Mouse (Mus musculus) MEL (cell line): Measurements from ENCODE around the gene Mthfd1l. TPM values are rescaled to one million over a fixed set of nuclear protein-coding genes. Genes with fewer than 3 reads are reported as not detected.

ENCODE experiments used
- DNase-seq: peaks from one replicate; pipeline ENCODE4 v3.0.0; 2011; ENCODE audit warnings: low read depth, low spot score
- H3K27ac ChIP-seq: 2 replicates; pipeline ENCODE4 v1.5.1; 2012; ENCODE audit warnings: low read depth, mild to moderate bottlenecking, control low read depth, low read length, moderate library complexity; ENCODE audit not compliant: control insufficient read depth
- H3K27me3 ChIP-seq, 2 experiments: fragments of 150-350 bp in 1 of 2; sonication (generic) in 1 of 2; 2 replicates each; pipeline ENCODE4 v1.6.1; 2012; ENCODE audit warnings: low read length in 2 of 2, mild to moderate bottlenecking in 2 of 2, improper control_type of control experiment in 1 of 2, moderate library complexity in 1 of 2; ENCODE audit not compliant: insufficient read depth in 2 of 2, control insufficient read depth in 1 of 2
- H3K36me3 ChIP-seq, 2 experiments: 2 replicates each; pipeline ENCODE4 v1.6.1; 2012 to 2014; ENCODE audit warnings: low read length in 2 of 2, improper control_type of control experiment in 1 of 2, inconsistent platforms in 1 of 2, mild to moderate bottlenecking in 1 of 2; ENCODE audit not compliant: insufficient read depth in 2 of 2, control insufficient read depth in 1 of 2
- H3K4me1 ChIP-seq, 2 experiments: fragments of 150-350 bp in 1 of 2; sonication (generic) in 1 of 2; 2 replicates each; pipeline ENCODE4 v1.6.1; 2012; ENCODE audit warnings: low read length in 2 of 2, improper control_type of control experiment in 1 of 2, mild to moderate bottlenecking in 1 of 2; ENCODE audit not compliant: insufficient read depth in 2 of 2, control insufficient read depth in 1 of 2
- H3K4me3 ChIP-seq, 2 experiments: fragments of 150-350 bp in 1 of 2; sonication (generic) in 1 of 2; 2 replicates each; pipeline ENCODE4 v1.5.1; 2012; ENCODE audit warnings: low read depth in 2 of 2, low read length in 2 of 2, mild to moderate bottlenecking in 2 of 2, moderate library complexity in 2 of 2, control low read depth in 1 of 2, improper control_type of control experiment in 1 of 2; ENCODE audit not compliant: control insufficient read depth in 1 of 2, insufficient read depth in 1 of 2
- H3K79me2 ChIP-seq: 2 replicates; pipeline ENCODE4 v1.6.1; 2012; ENCODE audit warnings: mild to moderate bottlenecking, low read length, moderate library complexity; ENCODE audit not compliant: control insufficient read depth, poor library complexity, insufficient read depth
- H3K9ac ChIP-seq: 2 replicates; pipeline ENCODE4 v1.6.1; 2012; ENCODE audit warnings: low read depth, mild to moderate bottlenecking, control low read depth, low read length, moderate library complexity; ENCODE audit not compliant: control insufficient read depth, poor library complexity, severe bottlenecking
- H3K9me3 ChIP-seq: fragments of 150-350 bp; sonication (generic); replicated peaks from 2 replicates; pipeline ENCODE4 v1.6.1; 2012; ENCODE audit warnings: mild to moderate bottlenecking, low read length, improper control_type of control experiment, moderate library complexity; ENCODE audit not compliant: insufficient read depth
- BHLHE40 ChIP-seq: IDR thresholded peaks from 2 replicates; pipeline ENCODE4 v1.6.1; 2012; ENCODE audit warnings: low read depth, mild to moderate bottlenecking, inconsistent platforms, low read length, improper control_type of control experiment, borderline replicate concordance
- CHD1 ChIP-seq: IDR thresholded peaks from 2 replicates; pipeline ENCODE4 v1.6.1; 2012; ENCODE audit warnings: low read depth, mild to moderate bottlenecking, inconsistent platforms, low read length, improper control_type of control experiment
- CTCF ChIP-seq, 3 experiments: IDR thresholded peaks in 2 of 3; conservative IDR thresholded peaks in 1 of 3; 2 replicates each; pipeline ENCODE4 v1.5.1; 2011 to 2012; ENCODE audit warnings: low read length in 3 of 3, low read depth in 2 of 3, mild to moderate bottlenecking in 2 of 3, improper control_type of control experiment in 1 of 3, inconsistent platforms in 1 of 3, mixed read lengths in 1 of 3, moderate library complexity in 1 of 3; ENCODE audit not compliant: control insufficient read depth in 1 of 3, insufficient read depth in 1 of 3, poor library complexity in 1 of 3, severe bottlenecking in 1 of 3
- ELF1 ChIP-seq: IDR thresholded peaks from 2 replicates; pipeline ENCODE4 v1.6.1; 2014; ENCODE audit warnings: low read depth, mild to moderate bottlenecking, inconsistent platforms, low read length, improper control_type of control experiment, moderate library complexity
- GABPA ChIP-seq: IDR thresholded peaks from 2 replicates; pipeline ENCODE4 v1.6.1; 2012; ENCODE audit warnings: low read depth, mild to moderate bottlenecking, inconsistent platforms, low read length, improper control_type of control experiment, moderate library complexity
- KAT2A ChIP-seq: conservative IDR thresholded peaks from 2 replicates; pipeline ENCODE4 v1.6.1; 2012; ENCODE audit warnings: low read depth, low read length, improper control_type of control experiment, inconsistent platforms
- MAFK ChIP-seq: IDR thresholded peaks from 2 replicates; pipeline ENCODE4 v1.6.1; 2011; ENCODE audit warnings: low read depth, mild to moderate bottlenecking, low read length, improper control_type of control experiment, borderline replicate concordance
- MAX ChIP-seq: IDR thresholded peaks from 2 replicates; pipeline ENCODE4 v1.6.1; 2011; ENCODE audit warnings: low read length, improper control_type of control experiment
- MEF2A ChIP-seq: IDR thresholded peaks from 2 replicates; pipeline ENCODE4 v1.6.1; 2014; ENCODE audit warnings: low read depth, mild to moderate bottlenecking, inconsistent platforms, low read length, improper control_type of control experiment; ENCODE audit not compliant: poor library complexity, insufficient replicate concordance, severe bottlenecking; ENCODE audit errors: extremely low read depth
- MYC ChIP-seq: IDR thresholded peaks from 2 replicates; pipeline ENCODE4 v1.6.1; 2011; ENCODE audit warnings: low read depth, mild to moderate bottlenecking, low read length, improper control_type of control experiment, moderate library complexity
- NRF1 ChIP-seq: IDR thresholded peaks from 2 replicates; pipeline ENCODE4 v1.6.1; 2014; ENCODE audit warnings: low read depth, mild to moderate bottlenecking, inconsistent platforms, low read length, improper control_type of control experiment, moderate library complexity; ENCODE audit not compliant: poor library complexity, insufficient read depth, severe bottlenecking
- POLR2AphosphoS5 ChIP-seq: IDR thresholded peaks from 2 replicates; pipeline ENCODE4 v1.6.1; 2012; ENCODE audit warnings: low read depth, borderline replicate concordance, mild to moderate bottlenecking, inconsistent platforms, low read length, moderate library complexity, mixed read lengths
- TAL1 ChIP-seq: IDR thresholded peaks from 2 replicates; pipeline ENCODE4 v1.6.1; 2012; ENCODE audit warnings: mild to moderate bottlenecking, inconsistent platforms, low read length, moderate library complexity, mixed read lengths
- TCF12 ChIP-seq: IDR thresholded peaks from 2 replicates; pipeline ENCODE4 v1.6.1; 2014; ENCODE audit warnings: low read depth, mild to moderate bottlenecking, inconsistent platforms, low read length, improper control_type of control experiment, moderate library complexity
- USF1 ChIP-seq: IDR thresholded peaks from 2 replicates; pipeline ENCODE4 v1.6.1; 2014; ENCODE audit warnings: low read depth, mild to moderate bottlenecking, inconsistent platforms, low read length, improper control_type of control experiment, moderate library complexity
- USF2 ChIP-seq, 2 experiments: IDR thresholded peaks; 2 replicates each; pipeline ENCODE4 v1.6.1; 2011 to 2012; ENCODE audit warnings: improper control_type of control experiment in 2 of 2, low read length in 2 of 2, borderline replicate concordance in 1 of 2, inconsistent platforms in 1 of 2, low read depth in 1 of 2, mild to moderate bottlenecking in 1 of 2; ENCODE audit not compliant: insufficient read depth in 1 of 2
- ZC3H11A ChIP-seq: IDR thresholded peaks from 2 replicates; pipeline ENCODE4 v1.6.1; 2012; ENCODE audit warnings: low read depth, mild to moderate bottlenecking, inconsistent platforms, low read length, improper control_type of control experiment
- ZKSCAN1 ChIP-seq: IDR thresholded peaks from 2 replicates; pipeline ENCODE4 v1.6.1; 2012; ENCODE audit warnings: low read depth, mild to moderate bottlenecking, inconsistent platforms, low read length, improper control_type of control experiment, moderate library complexity
- ZMIZ1 ChIP-seq: IDR thresholded peaks from 2 replicates; pipeline ENCODE4 v1.6.1; 2012; ENCODE audit warnings: low read depth, mild to moderate bottlenecking, inconsistent platforms, low read length, improper control_type of control experiment, moderate library complexity
- polyA plus RNA-seq, 2 experiments: library from polyadenylated mRNA; stranded (reverse) in 1 of 2; unstranded in 1 of 2; fragments of >175 nt in 1 of 2; fragments of >200 nt in 1 of 2; gene quantifications; 2 replicates each; pipeline versions ENCODE4 v1.2.1 to v1.2.4; 2012; ENCODE audit warnings: low replicate concordance in 2 of 2, low read depth in 1 of 2; ENCODE audit not compliant: insufficient read length in 2 of 2, insufficient read depth in 1 of 2, missing spikeins in 1 of 2
- total RNA-seq: library from RNA; depleted of rRNA; stranded (reverse); fragments of 300-350 nt; gene quantifications from 2 replicates; pipeline ENCODE4 v1.2.3, GENCODE M21; 2012

The Mthfd1l gene
- total and polyA plus RNA-seq, 3 experiments = 43.1 to 1,097 (median 83.0) TPM

- Histone ChIP-seq H3K9me3 (no peaks in the 10 kb centered on the region), H3K9ac (no peak overlapping the region), H3K79me2 (no peaks in the 10 kb centered on the region), H3K4me1 (no peaks in the 10 kb centered on the region), H3K36me3 (peaks cover 0 to 6% of the 10 kb centered on the region in 2 experiments; a peak in 2 of 4 replicates), H3K27me3 (no peaks in the 10 kb centered on the region), H3K4me3 (no peak overlapping the region), H3K27ac (no peak overlapping the region)
- no peak for DNase-seq
- TF ChIP-seq GABPA (no peak), TAL1 (no peak), KAT2A (no peak), NRF1 (no peak), POLR2AphosphoS5 (no peak), MAFK (no peak), MYC (no peak), CHD1 (no peak), CTCF (IDR thresholded peaks at IDR 0.05 in 2 of 3, conservative IDR thresholded peaks at IDR 0.05 in 1 of 3; ENCODE audit: control insufficient read depth in 1 of 3, insufficient read depth in 1 of 3, low read depth in 2 of 3, low read length in 3 of 3, poor library complexity in 1 of 3, severe bottlenecking in 1 of 3) (no peak), ELF1 (no peak), MEF2A (no peak), ZMIZ1 (no peak), MAX (no peak), USF1 (no peak), ZC3H11A (no peak), BHLHE40 (no peak), ZKSCAN1 (no peak), TCF12 (no peak), USF2 (IDR thresholded peaks at IDR 0.05; ENCODE audit: borderline replicate concordance in 1 of 2, insufficient read depth in 1 of 2, low read depth in 1 of 2, low read length in 2 of 2) (no peak)
These were observed 112.0 kb downstream of the Mthfd1l start for GRCm38 (mm10) chr10:4084907-4085306.
